Mouse (Mus musculus) midbrain, embryonic 16.5 days (tissue): ENCODE measurements around the gene Gm17720. TPM values are rescaled to one million over a fixed set of nuclear protein-coding genes. Genes with fewer than 3 reads are reported as not detected.

Experiments
- ATAC-seq: fragments of 200-750 bp; cut with Nextera tagmentation; 2 replicates; pipeline ENCODE4 v1.8.0; 2017; ENCODE audit warnings: moderate TSS enrichment
- H3K27ac ChIP-seq: fragments of 300-500 bp; sonication (generic); 2 replicates; pipeline ENCODE4 v1.5.1; 2014; ENCODE audit warnings: mild to moderate bottlenecking, low read length, mixed read lengths
- H3K27me3 ChIP-seq: fragments of 300-500 bp; sonication (generic); 2 replicates; pipeline ENCODE4 v1.6.1; 2014; ENCODE audit warnings: low read depth, low read length, mixed read lengths; ENCODE audit not compliant: control insufficient read depth, insufficient read depth
- H3K36me3 ChIP-seq: fragments of 300-500 bp; sonication (generic); 2 replicates; pipeline ENCODE4 v1.6.1; 2014; ENCODE audit warnings: mild to moderate bottlenecking, low read length, moderate library complexity, mixed read lengths; ENCODE audit not compliant: control insufficient read depth, insufficient read depth
- H3K4me1 ChIP-seq: fragments of 300-500 bp; sonication (generic); 2 replicates; pipeline ENCODE4 v1.6.1; 2014; ENCODE audit warnings: mild to moderate bottlenecking, low read length, mixed read lengths; ENCODE audit not compliant: control insufficient read depth, insufficient read depth
- H3K4me2 ChIP-seq: fragments of 300-500 bp; sonication (generic); 2 replicates; pipeline ENCODE4 v1.6.1; 2014; ENCODE audit warnings: mild to moderate bottlenecking, low read length, mixed read lengths
- H3K4me3 ChIP-seq: fragments of 300-500 bp; sonication (generic); 2 replicates; pipeline ENCODE4 v1.5.1; 2014; ENCODE audit warnings: low read depth, mild to moderate bottlenecking, low read length, moderate library complexity, mixed read lengths
- H3K9ac ChIP-seq: fragments of 300-500 bp; sonication (generic); 2 replicates; pipeline ENCODE4 v1.6.1; 2014; ENCODE audit warnings: low read depth, low read length, mixed read lengths
- H3K9me3 ChIP-seq: fragments of 300-500 bp; sonication (generic); replicated peaks from 2 replicates; pipeline ENCODE4 v1.6.1; 2014; ENCODE audit warnings: mild to moderate bottlenecking, low read length, mixed read lengths; ENCODE audit not compliant: control insufficient read depth, poor library complexity, severe bottlenecking
- WGBS: fragments of 180-500 bp; shearing (Covaris S2); extraction: QIAGEN DNeasy Blood & Tissue Kit; methylation state at CpG from one replicate; pipeline ENCODE4 v1.1.7; 2014; 5-methylcytosine and 5-hydroxymethylcytosine counted together
- polyA plus RNA-seq: library from polyadenylated mRNA; unstranded; fragments of >200 nt; fragmentation: Nextera tagmentation; extraction: Ambion mirVana; gene quantifications from 2 replicates; pipeline ENCODE4 v1.2.1, GENCODE M21; 2015

Gene Gm17720
- polyA plus RNA-seq, result not detected in 2 replicates

DNA sequence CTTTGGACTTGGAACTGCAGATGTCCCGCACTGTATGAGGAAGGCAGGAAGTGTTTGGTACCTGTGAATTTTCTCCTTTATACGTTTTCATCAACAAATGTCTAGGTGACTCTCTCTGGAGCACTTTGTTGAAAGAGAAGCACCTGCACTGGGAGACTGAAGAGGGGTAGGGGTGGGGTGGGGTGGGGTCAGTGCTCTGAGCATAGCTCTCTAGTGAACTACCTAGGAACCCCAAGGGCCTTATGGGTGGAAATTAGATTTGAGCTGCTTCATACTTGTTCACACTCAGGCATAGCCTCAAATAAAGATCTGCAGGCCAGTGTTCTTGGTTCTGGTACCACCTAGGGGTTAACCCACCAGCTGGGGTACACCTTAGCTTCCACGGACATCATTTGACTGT, at the start of gene Gm17720:
Gm17720 (minus strand) TSS at position 101 of the 400 bp plus-strand sequence.
- Histone ChIP-seq H3K4me2 (no peak within 1 kb of the TSS), H3K9me3 (no peaks in the 10 kb centered on the region), H3K9ac (no peak within 1 kb of the TSS), H3K36me3 (no peaks in the 10 kb centered on the region), H3K27me3 (no peaks in the 10 kb centered on the region), H3K4me1 (no peaks in the 10 kb centered on the region), H3K27ac (no peak within 1 kb of the TSS), H3K4me3 (no peak within 1 kb of the TSS)
- ATAC-seq, result no peak
- WGBS, result 83% methylated on average over 3 of the region's 3 CpGs

DNA sequence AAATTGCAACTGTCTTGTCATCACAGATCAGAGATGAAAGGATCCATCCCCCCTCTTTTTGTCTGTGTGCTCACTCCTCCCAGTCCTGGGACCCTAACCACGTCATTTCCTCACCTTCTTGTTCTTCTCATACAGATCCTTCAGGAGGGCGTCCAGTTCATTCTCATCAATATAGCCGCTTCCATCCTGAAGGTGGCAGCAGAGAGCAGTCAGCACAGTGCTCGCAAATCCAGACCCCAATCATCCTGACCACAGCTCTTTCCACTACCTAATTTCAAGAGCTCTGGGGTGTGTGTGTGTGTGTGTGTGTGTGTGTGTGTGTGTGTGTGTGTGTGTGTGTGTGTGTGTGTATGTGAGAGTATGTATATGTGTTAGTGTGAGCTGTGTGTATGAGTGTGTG, 43.0 kb upstream of the Gm17720 start:
- Histone ChIP-seq H3K4me3 (no peak overlapping the region), H3K9me3 (no peaks in the 10 kb centered on the region), H3K9ac (no peak overlapping the region), H3K36me3 (no peaks in the 10 kb centered on the region), H3K27ac (no peak overlapping the region), H3K4me1 (peaks cover 8% of the 10 kb centered on the region; the same call in 1 of the 2 replicates), H3K27me3 (no peaks in the 10 kb centered on the region), H3K4me2 (no peak overlapping the region)
- ATAC-seq, result peak; percentile 62
- WGBS, result 1% methylated on average over 4 of the region's 4 CpGs

DNA sequence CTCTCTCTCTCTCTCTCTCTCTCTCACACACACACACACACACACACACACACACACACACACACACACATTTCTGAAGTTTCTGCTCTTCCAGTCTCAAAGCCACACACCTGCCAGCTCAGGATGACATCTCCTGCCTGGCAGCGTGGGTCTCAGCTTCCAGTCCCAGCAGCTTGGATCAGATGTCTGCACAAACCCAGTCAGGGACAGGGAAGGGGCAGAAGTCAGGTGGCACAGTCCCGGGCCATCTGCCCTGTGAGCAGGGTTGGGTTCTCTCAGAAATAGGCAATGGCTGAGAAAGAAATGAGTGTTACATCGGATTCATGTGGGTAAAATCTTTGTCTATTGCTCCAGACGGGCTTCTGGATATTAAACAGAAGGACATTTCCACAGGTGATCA, 38.2 kb upstream of the Gm17720 start:
- no peaks in the 10 kb centered on the region for H3K27me3 ChIP-seq
- no peak overlapping the region for H3K4me3 ChIP-seq
- H3K9ac ChIP-seq, result no peak overlapping the region
- H3K4me1 ChIP-seq, result no peaks in the 10 kb centered on the region; the same call in 1 of the 2 replicates
- no peak overlapping the region for H3K4me2 ChIP-seq
- ATAC-seq, result no peak
- no peak overlapping the region for H3K27ac ChIP-seq
- 81% methylated on average over 4 of the region's 4 CpGs for WGBS
- no peaks in the 10 kb centered on the region for H3K9me3 ChIP-seq
- H3K36me3 ChIP-seq, result no peaks in the 10 kb centered on the region

DNA sequence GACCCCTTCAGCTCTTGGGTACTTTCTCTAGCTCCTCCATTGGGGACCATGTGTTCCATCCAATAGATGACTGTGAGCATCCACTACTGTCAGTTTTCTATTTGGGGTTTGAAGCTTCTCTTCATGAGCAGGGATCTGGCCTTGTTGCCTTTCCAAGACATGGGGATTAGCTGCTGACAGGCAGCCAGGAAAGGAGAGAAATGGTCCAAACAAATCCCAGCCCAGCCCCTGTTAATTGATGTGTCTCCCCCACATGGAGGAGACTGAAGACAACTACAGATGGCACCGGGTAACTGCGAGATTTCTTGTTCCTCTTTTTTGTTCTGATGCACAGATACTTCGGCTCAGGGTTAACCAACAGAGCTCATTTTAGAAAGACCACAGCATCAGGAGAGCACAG, 37.6 kb upstream of the Gm17720 start:
- no peaks in the 10 kb centered on the region for H3K27me3 ChIP-seq
- no peak overlapping the region for H3K4me2 ChIP-seq
- 80% methylated on average over 3 of the region's 3 CpGs for WGBS
- no peak overlapping the region for H3K27ac ChIP-seq
- no peaks in the 10 kb centered on the region for H3K36me3 ChIP-seq
- H3K9ac ChIP-seq, result no peak overlapping the region
- H3K4me3 ChIP-seq, result no peak overlapping the region
- ATAC-seq, result no peak
- no peaks in the 10 kb centered on the region for H3K4me1 ChIP-seq
- no peaks in the 10 kb centered on the region for H3K9me3 ChIP-seq

DNA sequence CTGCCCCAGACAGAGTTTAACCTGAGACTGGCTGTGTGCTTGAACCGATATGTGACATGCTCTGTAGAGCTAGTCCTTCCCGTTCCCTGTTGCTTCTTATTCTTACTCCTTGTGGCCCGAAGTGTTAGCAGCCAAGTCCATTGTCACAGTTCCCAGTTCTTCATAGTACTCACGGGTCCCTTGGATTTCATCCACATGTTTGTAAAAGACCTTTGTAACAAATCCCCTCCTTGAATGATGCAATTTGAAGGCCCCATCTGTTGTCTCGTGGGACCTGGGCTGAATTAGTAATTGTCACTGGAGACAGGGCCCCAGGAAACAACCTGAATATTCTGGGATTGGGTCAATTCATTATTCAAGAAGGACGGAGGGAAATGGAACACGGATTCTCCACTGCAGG, 33.0 kb upstream of the Gm17720 start:
- H3K4me2 ChIP-seq, result no peak overlapping the region
- no peaks in the 10 kb centered on the region for H3K9me3 ChIP-seq
- no peaks in the 10 kb centered on the region for H3K27me3 ChIP-seq
- H3K27ac ChIP-seq, result no peak overlapping the region
- H3K36me3 ChIP-seq, result no peaks in the 10 kb centered on the region
- no peaks in the 10 kb centered on the region for H3K4me1 ChIP-seq
- H3K4me3 ChIP-seq, result no peak overlapping the region
- H3K9ac ChIP-seq, result no peak overlapping the region
- no peak for ATAC-seq
- 53% methylated on average over 7 of the region's 7 CpGs for whole genome bisulfite sequencing

DNA sequence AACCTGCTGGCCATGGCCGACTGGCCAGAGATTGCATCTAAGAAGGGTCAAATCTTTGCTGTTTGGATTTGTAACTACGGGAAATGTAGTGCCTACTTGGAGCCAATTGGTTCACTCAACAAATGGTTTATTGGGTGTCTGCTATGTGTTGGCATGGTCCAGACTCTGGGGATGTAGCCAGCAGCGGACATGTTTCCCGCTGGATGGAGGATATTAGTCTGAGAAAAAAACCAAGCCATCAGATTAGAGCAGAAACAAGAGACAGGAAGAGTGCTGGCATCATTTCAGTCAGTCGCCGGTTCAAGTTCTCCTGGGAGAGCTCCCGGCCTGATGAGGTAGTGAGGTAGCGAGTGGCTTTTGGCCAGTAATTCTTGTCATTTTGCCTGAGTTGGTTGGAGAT, 31.7 kb upstream of the Gm17720 start:
- ATAC-seq, result no peak
- Histone ChIP-seq H3K9me3 (no peaks in the 10 kb centered on the region), H3K4me1 (no peaks in the 10 kb centered on the region), H3K27me3 (no peaks in the 10 kb centered on the region), H3K36me3 (no peaks in the 10 kb centered on the region), H3K4me2 (no peak overlapping the region), H3K27ac (no peak overlapping the region), H3K9ac (no peak overlapping the region), H3K4me3 (no peak overlapping the region)
- 93% methylated on average over 8 of the region's 8 CpGs for WGBS

DNA sequence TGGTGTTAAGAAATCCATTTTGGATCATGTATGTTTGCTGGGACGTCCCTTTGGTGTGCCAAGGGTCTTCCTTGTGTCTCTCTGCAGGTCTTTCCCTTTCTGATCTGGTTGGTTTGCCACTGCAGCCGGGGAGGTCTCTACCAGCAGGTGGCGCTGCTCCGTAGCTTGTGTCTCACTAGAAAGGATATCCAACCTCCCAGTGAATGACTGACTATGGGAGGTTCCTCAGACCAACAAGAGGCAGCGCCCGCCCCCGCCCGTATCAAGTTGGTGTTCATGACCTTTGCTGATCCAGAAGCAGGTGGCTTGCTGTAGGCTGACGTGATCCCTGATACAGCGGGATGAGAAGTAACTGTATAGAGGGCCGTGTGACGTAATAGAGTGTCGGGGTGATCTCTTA, 28.0 kb upstream of the Gm17720 start:
- H3K4me3 ChIP-seq, result no peak overlapping the region
- 21% methylated on average over 13 of the region's 13 CpGs for WGBS
- no peak overlapping the region for H3K27ac ChIP-seq
- peak; percentile 51; the same call in 1 of the 2 replicates for ATAC-seq
- peak overlapping the region; percentile 31; the same call in 1 of the 2 replicates for H3K9ac ChIP-seq
- no peaks in the 10 kb centered on the region for H3K9me3 ChIP-seq
- no peaks in the 10 kb centered on the region for H3K4me1 ChIP-seq
- no peaks in the 10 kb centered on the region for H3K36me3 ChIP-seq
- no peaks in the 10 kb centered on the region for H3K27me3 ChIP-seq
- H3K4me2 ChIP-seq, result peak overlapping the region; percentile 44

DNA sequence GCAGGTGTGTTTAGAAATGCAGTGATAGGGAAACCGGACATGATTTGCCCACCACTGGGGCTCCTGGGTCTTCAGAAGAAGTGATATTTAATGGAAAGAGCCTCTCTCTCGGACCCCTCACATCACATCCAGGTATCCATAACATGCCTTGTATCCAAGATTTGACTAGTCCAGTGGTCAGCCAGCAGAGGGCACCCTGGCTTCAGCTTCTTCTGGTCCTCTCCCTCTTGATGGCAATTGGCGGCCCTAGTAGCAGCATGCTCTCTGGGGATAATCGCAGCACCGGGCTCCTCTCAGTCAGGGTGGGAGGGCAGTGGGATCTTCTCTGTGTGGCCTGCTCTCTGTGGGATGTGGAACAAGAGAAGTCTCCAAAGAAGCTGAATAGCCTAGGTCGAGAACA, 17.2 kb upstream of the Gm17720 start:
- Histone ChIP-seq H3K27me3 (no peaks in the 10 kb centered on the region), H3K4me2 (no peak overlapping the region), H3K4me1 (no peaks in the 10 kb centered on the region), H3K36me3 (no peaks in the 10 kb centered on the region), H3K4me3 (no peak overlapping the region), H3K9ac (no peak overlapping the region), H3K27ac (no peak overlapping the region), H3K9me3 (no peaks in the 10 kb centered on the region)
- no peak for ATAC-seq
- WGBS, result 36% methylated on average over 6 of the region's 6 CpGs

DNA sequence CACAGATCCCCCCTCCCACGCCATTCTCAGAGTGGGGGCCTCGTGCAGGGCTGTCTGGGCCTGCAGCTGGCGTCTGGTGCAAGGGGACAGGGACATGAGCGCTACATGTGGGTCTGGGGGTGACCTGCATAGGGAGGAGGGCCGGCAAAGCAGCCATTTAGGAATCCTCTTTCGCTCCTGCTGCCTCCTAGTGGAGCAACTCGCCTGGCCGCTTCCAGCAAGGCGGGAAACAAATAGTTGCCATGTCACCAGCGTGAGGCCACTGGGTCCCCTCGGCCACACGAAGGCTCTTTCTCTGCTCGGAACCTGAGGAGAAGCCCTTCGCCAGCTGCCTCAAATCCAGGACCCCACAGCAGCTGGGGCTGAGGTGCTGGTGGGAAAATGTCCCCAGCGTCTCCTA, 877 bp downstream of the Gm17720 start:
- 93% methylated on average over 15 of the region's 15 CpGs for WGBS
- H3K9me3 ChIP-seq, result no peaks in the 10 kb centered on the region
- no peaks in the 10 kb centered on the region for H3K36me3 ChIP-seq
- H3K27me3 ChIP-seq, result no peaks in the 10 kb centered on the region
- ATAC-seq, result no peak
- H3K9ac ChIP-seq, result no peak overlapping the region
- H3K4me1 ChIP-seq, result no peaks in the 10 kb centered on the region
- H3K4me2 ChIP-seq, result no peak overlapping the region
- no peak overlapping the region for H3K4me3 ChIP-seq
- no peak overlapping the region for H3K27ac ChIP-seq
